33 mouse cellular contexts compared by ENCODE assay signal in the genomic region with DNA sequence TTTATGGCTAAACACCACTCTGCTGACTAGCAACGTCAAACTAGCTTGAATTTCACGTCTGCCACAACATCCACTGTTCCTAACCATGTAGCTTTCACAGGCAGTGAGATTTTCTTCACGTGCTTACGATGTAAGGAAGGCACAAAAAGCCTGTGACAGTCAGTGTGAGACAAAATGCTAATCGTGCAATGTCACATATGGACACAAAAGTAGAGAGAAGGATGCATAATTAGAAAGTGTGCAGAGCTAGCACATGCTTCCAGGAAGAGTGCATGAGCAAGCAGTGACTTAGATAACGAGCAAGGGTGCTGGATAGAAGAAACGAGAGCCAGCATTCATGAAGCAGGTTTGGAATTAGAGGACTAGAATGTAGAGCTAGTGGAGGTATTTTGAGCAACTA. TPM values are rescaled to one million over a fixed set of nuclear protein-coding genes. Genes with fewer than 3 reads are reported as not detected.
"Had no signal": no experiment of that assay in that cellular context is flagged by ENCODE, and none has a peak within 500 bp of the region (broad histone marks: within the 10 kb centered on the region; RNA-seq: fewer than 3 reads in every experiment).

No protein-coding gene starts in this region.

- ATAC-seq: hindbrain, embryonic 16.5 days; hindbrain, postnatal 0 days; inflammation-experienced regulatory T-cells, adult 6 months; intestine, embryonic 15.5 days; intestine, embryonic 16.5 days; intestine, postnatal 0 days had no signal

- DNase-seq: heart, postnatal 10 days; heart, postnatal 14 days; heart, postnatal 36 days; heart, postnatal 4 days; kidney, adult 11 months; kidney, adult 18-20 months; kidney, adult 2 months; kidney, adult 8-10 months; kidney, adult 9 months; kidney, postnatal 10 days; kidney, postnatal 14 days; kidney, postnatal 25 days; kidney, postnatal 36 days; kidney, postnatal 4 days; layer of hippocampus, adult 9-11 months; layer of hippocampus, postnatal 36 days had no signal

- H3K9me3 ChIP-seq: heart, embryonic 15.5 days; hindbrain, embryonic 10.5 days; hindbrain, embryonic 12.5 days; hindbrain, embryonic 13.5 days; hindbrain, embryonic 15.5 days; intestine, embryonic 15.5 days; kidney, embryonic 15.5 days had no signal

- H3K9ac ChIP-seq: heart, embryonic 15.5 days; hindbrain, embryonic 12.5 days; hindbrain, embryonic 13.5 days; hindbrain, embryonic 14.5 days; hindbrain, embryonic 15.5 days; intestine, embryonic 15.5 days; kidney, embryonic 15.5 days had no signal

- H3K4me1 ChIP-seq: heart, embryonic 15.5 days; hindbrain, embryonic 10.5 days; hindbrain, embryonic 12.5 days; hindbrain, embryonic 13.5 days; hindbrain, embryonic 15.5 days; intestine, embryonic 15.5 days; kidney, embryonic 15.5 days had no signal

- H3K27ac ChIP-seq: heart, embryonic 15.5 days; hindbrain, embryonic 10.5 days; hindbrain, embryonic 12.5 days; hindbrain, embryonic 13.5 days; hindbrain, embryonic 14.5 days; hindbrain, embryonic 15.5 days; hindbrain, postnatal 0 days; intestine, embryonic 15.5 days; kidney, embryonic 15.5 days; kidney, postnatal 0 days; layer of hippocampus, adult 2 months; left cerebral cortex, adult 2 months had no signal

- H3K4me2 ChIP-seq: heart, embryonic 15.5 days; hindbrain, embryonic 12.5 days; hindbrain, embryonic 13.5 days; hindbrain, embryonic 14.5 days; hindbrain, embryonic 15.5 days; intestine, embryonic 15.5 days; kidney, embryonic 15.5 days had no signal

- H3K36me3 ChIP-seq: heart, embryonic 15.5 days; hindbrain, embryonic 10.5 days; hindbrain, embryonic 12.5 days; hindbrain, embryonic 13.5 days; hindbrain, embryonic 15.5 days; intestine, embryonic 15.5 days; kidney, embryonic 15.5 days had no signal

- H3K27me3 ChIP-seq: heart, embryonic 15.5 days; hindbrain, embryonic 12.5 days; hindbrain, embryonic 13.5 days; hindbrain, embryonic 15.5 days; intestine, embryonic 15.5 days; kidney, embryonic 15.5 days had no signal

- H3K4me3 ChIP-seq: heart, embryonic 15.5 days; hindbrain, embryonic 10.5 days; hindbrain, embryonic 12.5 days; hindbrain, embryonic 13.5 days; hindbrain, embryonic 15.5 days; intestine, embryonic 15.5 days; kidney, embryonic 15.5 days; layer of hippocampus, adult 2 months; left cerebral cortex, adult 2 months had no signal

RNA-seq across cellular contexts. Expression of a gene that starts 18.8 kb away (rescaled TPM):
- total RNA-seq: hematopoietic stem cell, adult 5-6 weeks had no signal
